Mouse (Mus musculus) inflammation-experienced regulatory T-cells, adult 6 months (primary cell): Measurements from ENCODE around the gene Arap1. TPM values are rescaled to one million over a fixed set of nuclear protein-coding genes. Genes with fewer than 3 reads are reported as not detected.

ENCODE experiments used
- ATAC-seq: one replicate; pipeline ENCODE4 v1.8.0; 2017
- polyA plus RNA-seq, 3 experiments: library from polyadenylated mRNA; unstranded; fragments of 100-300 nt; shearing (Covaris generic); gene quantifications; one replicate each; pipeline ENCODE4 v1.2.1; 2017

The Arap1 gene
- polyA plus RNA-seq, 3 experiments from 2014 or later = 29.0 to 58.0 (median 41.3) TPM

DNA sequence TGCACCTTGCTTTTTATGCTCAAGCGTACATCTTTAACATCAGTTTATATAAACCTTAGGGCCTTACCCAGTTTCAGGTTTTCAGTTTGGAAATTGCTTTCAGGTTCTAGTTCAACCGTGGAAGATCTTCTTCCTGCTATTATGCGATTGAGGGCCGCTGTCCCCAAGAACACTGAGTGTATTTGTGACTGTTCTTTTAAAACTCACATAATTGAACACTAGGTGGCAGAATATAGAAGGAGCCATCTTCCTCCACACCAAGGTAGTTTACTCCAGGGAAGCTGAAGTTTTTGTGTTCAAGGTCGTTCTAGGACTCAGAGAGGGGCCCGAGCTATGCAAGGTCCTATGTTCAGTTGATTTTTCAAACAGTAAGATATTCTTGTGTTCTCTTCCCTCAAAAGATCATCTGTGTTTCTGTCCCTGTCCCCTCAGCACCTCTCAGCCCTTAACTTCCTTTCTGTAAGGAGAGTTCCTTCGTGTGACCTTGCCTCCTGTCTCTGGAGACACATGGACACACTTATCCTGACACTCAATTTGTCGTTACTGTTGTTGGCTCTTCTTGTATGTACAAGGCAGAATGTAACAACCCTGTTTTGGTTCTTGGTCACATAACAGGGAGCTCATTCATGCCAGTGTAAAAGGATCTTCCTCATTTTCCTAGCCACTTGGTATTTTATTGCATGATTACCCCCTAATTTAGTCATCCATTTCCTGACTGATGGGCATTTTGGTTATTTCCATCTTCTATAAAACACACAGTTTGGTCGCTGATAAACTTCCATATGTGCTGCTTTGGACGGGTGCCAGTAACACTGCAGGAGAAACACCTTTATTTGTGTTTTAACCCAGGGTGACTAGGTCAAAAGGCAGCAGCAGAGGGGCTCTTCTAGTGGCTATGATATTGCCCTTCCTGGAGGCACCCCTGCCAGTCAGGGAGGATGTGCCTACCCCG lies 20.3 kb downstream of the Arap1 start:
- peak; percentile 21 for ATAC-seq

GRCm38 (mm10) chr7:101369666-101370065 lies 21.8 kb downstream of the Arap1 start:
- ATAC-seq = no peak

- no peak for ATAC-seq
Observed at GRCm38 (mm10) chr7:101373082-101373481, 25.2 kb downstream of the Arap1 start.

DNA sequence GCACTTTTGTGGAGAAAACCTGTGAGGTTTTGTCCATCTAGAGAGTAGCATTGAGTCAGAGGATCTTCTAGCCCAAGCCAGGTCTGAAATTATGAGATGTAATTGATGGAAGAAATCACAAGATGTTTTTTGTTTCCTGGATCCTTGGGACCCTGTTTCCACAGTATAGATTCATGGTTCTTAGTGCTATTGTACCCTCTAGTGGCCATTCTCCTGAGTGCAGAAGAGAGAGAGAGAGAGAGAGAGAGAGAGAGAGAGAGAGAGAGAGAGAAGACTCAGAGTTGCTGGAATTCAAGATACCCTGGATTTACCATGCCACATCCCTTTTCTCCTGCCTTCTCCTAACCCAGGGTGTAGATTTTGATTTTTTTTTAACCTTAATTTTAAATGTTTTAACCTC lies 26.3 kb downstream of the Arap1 start:
- peak; percentile 11 for ATAC-seq

DNA sequence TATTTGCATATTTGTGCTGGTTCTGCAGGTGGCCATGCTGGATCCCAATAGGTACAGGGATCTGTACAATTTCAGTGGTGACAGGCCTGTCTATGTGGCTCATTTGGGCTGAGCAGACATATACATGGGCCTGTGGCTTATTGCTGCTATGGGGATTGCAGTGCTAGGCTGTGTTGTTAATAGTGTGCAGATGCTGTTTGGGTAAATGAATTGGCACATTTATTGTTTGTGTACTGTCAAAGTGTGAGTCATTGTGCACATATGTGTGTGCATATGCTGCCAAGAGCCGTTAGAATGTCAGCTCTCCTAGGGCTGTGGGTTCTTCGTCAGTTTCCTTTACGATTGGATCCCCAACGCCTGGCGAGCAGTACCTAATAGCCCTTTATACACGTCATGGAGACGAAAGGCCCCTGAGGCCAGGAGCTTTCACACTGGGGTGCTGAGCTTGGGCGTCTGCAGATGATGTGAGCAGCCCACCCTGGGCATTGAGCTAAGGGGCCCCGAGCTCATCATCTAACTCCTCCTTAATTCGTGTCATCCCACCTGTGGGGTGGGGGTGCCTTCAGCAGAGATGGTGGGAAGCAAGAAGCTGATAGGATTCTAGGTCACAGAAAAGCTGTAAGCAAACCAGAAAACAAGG lies 29.0 kb downstream of the Arap1 start:
- no peak for ATAC-seq

- ATAC-seq = peak; percentile 94
Observed at GRCm38 (mm10) chr7:101377741-101378262, 29.9 kb downstream of the Arap1 start.

GRCm38 (mm10) chr7:101378285-101378684 lies 30.4 kb downstream of the Arap1 start:
- no peak for ATAC-seq

GRCm38 (mm10) chr7:101378796-101379465 lies 31.1 kb downstream of the Arap1 start:
- no peak for ATAC-seq

- ATAC-seq = no peak
Observed at GRCm38 (mm10) chr7:101379732-101380131, 31.9 kb downstream of the Arap1 start.

DNA sequence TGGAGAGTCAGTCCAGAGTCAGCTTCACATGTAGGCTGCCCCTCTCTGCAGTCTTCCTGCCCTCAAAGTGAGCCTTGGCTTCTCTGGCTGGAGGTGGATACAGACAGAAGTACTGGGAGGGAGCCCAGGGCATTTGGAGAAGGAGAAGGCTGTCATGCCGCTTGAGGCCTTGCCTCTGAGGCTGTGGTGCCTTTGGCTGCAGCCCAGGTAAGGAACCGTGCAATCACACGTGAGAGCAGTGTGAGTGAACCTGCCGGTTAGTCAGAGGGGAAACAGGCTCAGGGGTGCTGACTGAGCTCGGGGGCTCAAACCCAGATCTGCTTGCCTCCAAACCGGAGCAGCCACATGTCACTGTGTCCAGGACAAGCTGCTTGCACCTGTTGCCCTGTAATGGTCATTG lies 33.6 kb downstream of the Arap1 start:
- no peak for ATAC-seq

DNA sequence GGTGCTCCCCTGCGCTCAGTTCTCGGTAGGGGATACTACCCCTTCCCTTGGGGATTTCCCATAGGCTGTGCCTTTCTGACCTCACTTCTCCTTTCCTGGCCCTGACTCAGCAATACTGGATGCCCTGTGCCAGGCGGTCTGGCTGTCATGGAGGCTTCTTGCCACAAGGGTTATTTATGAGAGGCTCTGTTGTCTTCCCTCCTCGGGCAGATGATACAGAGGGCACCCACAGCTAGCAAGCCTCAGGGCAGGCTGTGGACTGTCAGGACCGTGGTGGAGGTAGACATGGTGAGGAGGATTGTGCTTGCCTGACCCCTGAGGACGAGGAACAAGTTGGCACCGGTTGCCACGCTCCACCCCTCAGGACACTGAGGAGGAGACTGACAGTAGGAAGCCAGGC lies 34.5 kb downstream of the Arap1 start:
- ATAC-seq = no peak

DNA sequence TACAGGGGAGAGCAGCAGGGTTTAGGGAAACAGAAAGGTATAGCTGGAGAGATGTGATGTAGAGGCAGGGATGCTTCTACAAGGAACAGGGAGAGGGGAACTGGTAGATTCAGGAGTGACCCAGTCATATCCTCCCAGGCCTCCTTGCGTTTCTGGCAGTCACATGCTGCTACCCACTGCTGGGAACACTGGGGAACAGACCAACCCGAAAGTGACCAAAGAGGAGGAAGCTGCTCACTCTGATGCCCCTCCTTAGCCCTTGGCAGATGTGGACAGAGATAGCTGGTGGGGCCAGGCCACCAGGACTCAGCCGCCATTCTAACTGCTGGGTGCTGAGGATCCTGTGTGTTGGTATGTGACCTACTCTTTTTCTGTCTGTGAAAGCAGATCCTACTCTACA lies 35.9 kb downstream of the Arap1 start:
- ATAC-seq = no peak

- no peak for ATAC-seq
Observed at GRCm38 (mm10) chr7:101384931-101385330, 37.1 kb downstream of the Arap1 start.

- no peak for ATAC-seq
Observed at GRCm38 (mm10) chr7:101385331-101385733, 37.5 kb downstream of the Arap1 start.

GRCm38 (mm10) chr7:101385866-101386452 lies 38.1 kb downstream of the Arap1 start:
- no peak for ATAC-seq

DNA sequence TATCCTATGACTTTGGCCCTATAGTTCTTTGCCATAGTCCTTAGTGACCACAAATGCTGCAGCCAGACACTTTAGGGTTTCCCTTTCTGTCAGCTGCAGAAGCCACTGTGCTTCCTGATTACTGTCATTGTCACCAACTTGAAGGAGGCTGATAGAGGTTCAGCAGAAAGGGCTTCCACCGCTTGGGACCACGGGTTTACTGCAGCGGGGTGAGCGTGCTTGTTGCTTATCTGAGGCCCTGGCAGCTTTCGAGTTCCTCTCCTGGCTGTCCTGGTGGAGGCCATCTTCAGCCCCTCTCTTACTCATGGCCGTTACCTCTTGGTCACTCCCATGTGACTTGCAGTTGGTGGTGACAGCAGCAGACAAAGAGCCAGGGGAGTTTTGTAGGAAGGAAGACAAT lies 41.4 kb downstream of the Arap1 start:
- no peak for ATAC-seq

- ATAC-seq = no peak
Observed at GRCm38 (mm10) chr7:101391909-101392479, 44.1 kb downstream of the Arap1 start.

GRCm38 (mm10) chr7:101393015-101393414 lies 45.1 kb downstream of the Arap1 start:
- no peak for ATAC-seq

GRCm38 (mm10) chr7:101393694-101394504 lies 46.0 kb downstream of the Arap1 start:
- ATAC-seq = no peak

DNA sequence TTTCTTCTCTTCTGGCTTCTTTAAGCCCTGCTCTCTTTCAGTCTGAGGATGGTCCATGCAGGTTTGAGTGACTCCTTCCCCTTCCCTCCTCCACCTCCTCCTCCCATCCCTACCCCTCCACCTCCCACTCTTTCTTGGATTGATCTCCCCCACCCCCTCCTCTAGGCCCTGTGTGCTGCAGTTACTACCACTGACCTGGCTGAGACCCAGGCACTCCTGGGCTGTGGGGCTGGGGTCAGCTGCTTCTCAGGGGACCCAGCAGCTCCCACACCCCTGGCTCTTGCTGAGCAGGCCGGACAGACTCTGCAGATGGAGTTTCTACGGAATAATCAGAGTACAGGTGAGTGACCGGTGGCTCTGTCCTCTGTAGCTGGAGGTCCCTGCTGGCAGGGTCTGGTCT lies 46.7 kb downstream of the Arap1 start:
- ATAC-seq = no peak

DNA sequence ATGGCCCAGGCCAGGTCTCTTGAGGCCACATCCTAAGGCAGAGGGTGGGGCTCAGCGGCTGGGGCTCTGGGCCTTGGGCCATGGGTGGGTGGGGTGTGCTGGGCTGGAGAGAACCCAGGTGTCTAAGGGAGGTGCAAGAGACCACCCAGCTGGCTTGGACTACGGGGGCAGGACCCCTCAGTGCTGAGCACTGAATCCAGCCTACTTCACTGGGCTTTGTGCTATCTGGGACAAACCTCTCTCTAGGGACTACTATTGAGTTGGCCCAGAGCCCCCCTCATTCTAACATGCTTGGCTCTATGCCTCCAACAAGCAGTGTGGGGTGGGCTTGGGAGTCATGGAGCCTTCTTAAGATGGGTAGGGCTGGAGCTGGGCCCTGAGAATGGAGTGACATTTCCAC lies 47.6 kb downstream of the Arap1 start:
- ATAC-seq = no peak
